Mouse (Mus musculus) retina, postnatal 7 days (tissue): ENCODE results near the gene Hmgcl.

Experiments used
- DNase-seq: peaks from one replicate; pipeline ENCODE4 v3.0.0-alpha.2; 2012; ENCODE audit warnings: low read depth, low spot score

Hmgcl gene

DNA sequence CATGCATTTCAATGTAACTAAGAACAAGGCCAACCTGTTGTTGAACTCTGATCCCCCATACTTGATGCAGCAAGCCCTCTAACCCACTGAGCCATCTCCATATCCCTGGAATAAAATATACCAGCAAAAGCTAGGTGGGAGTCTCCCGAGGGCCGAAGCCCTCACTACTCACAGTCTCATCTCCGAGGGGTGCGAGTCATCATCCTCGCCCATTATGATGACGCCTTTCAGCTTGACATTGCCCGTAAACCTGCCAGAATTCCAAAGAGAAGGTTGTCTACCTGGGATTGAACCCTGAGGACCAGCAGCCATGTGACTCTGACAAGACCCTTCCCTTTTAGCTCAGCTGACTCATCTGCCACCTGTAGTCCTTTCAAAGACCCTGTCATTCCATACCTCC, 39.5 kb downstream of the Hmgcl start:
- DNase-seq: no peak

GRCm38 (mm10) chr4:135986301-135986942, 40.2 kb downstream of the Hmgcl start:
- no peak for DNase-seq

DNA sequence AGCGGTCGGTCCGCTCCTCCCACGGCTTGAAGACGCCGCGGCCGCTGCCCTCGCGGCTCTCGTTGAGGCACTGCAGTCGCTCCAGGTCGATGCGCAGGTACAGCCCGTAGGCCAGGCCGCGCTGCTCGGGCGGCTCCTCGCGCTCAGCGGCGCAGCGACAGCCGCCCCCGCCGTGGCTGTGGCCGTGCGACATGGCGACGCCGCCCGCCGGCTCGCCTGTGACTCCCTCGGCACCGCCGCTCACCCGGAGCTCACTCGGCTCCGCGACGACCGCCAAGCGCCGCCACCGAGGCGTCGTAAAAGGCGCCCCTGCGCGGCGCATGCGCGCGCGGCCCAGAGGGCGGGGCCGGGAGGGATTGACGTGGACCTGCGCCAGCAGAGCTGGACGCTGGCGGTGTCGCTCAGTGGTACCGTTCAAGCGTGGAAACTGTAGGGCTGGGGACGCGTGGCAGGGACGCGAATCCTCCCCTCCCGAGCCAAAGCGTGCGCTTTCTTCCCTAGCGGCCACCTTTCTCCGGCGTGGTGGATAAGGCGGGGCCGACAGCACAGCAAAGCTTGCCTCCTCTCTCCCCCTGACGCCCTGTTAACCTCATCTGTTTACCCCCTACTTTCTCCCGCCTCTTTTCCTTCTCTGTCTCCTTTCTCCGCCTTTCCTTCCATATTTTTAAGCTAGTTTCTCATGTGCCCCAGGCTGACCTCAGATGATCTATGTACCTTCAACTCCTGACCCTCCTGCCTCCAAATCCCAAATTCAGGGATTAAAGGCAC, 40.9 kb downstream of the Hmgcl start, which contains the start of gene Pithd1:
Gene Pithd1, minus strand, starts transcription at position 322 of the 768 bp plus-strand sequence.
- DNase-seq: peak; percentile 90

- no peak for DNase-seq
Measured at GRCm38 (mm10) chr4:135987714-135988113, 41.5 kb downstream of the Hmgcl start.

DNA sequence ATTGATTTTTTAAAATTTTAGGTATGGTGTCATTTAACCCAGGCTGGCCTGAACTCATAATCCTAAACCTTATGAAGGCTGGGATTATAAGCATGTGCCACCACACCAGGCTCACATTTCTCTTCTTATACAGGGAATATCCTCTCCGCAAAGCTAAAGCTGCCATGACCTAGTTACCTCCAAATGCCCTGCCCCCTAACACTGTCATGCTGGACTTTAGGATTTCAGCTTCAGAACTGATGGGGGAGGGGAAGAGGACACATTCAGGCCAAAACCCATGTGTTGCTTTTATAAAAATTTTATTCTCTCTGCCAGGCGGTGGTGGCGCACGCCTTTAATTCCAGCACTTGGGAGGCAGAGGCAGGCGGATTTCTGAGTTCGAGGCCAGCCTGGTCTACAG, 47.7 kb downstream of the Hmgcl start:
- DNase-seq: peak; percentile 61

- DNase-seq: no peak
Measured at GRCm38 (mm10) chr4:135995118-135995517, 48.9 kb downstream of the Hmgcl start.

DNA sequence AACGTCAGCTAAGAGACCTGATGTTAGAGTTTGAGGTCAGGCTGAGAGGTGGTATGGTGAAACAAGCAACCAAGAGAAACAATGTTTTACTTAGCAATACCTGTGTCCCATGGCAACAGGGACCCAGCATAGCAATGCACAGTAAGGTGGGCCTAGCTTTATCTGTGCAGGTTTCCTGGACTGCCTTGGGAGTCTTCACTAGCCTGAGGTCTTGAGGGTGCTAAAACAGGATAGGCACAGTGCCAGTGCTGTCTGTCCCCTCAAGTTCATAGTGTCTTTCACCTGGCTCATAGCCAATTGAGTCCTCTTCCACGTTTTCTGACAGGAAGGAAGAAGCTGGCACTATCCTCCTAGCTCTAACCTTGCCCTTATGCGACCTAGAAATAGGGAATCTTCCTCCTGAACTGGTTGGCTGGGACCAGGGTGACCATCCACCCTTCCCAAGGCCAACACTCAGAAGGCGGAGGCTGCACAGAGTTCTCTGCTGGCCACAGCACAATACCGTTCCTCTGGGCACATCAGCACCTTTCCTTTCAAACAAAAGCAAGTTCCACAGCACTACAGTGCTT, 57.9 kb downstream of the Hmgcl start:
- no peak for DNase-seq

GRCm38 (mm10) chr4:136004921-136005320, 58.7 kb downstream of the Hmgcl start:
- no peak for DNase-seq

DNA sequence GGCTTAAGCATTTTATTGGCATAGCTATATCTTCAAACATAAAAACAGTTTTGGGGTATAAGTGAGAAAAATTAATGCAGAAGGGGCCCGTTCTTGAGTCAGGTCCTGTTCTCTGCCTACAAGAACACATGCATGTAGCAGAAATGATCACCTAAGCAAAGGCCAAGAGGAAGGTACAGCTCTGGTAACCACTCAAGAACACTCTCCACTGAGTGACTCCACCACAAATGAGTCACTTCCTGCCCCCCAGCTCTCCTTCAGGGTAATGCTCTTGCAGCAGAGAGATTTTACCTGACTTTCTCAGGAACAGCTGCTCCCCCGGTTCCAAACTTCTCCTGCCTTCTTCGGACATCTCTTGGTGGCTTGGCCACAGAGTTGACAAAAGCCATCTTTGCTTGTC, 60.6 kb downstream of the Hmgcl start:
- DNase-seq: no peak

GRCm38 (mm10) chr4:136008782-136009447, 62.7 kb downstream of the Hmgcl start:
- DNase-seq: no peak

DNA sequence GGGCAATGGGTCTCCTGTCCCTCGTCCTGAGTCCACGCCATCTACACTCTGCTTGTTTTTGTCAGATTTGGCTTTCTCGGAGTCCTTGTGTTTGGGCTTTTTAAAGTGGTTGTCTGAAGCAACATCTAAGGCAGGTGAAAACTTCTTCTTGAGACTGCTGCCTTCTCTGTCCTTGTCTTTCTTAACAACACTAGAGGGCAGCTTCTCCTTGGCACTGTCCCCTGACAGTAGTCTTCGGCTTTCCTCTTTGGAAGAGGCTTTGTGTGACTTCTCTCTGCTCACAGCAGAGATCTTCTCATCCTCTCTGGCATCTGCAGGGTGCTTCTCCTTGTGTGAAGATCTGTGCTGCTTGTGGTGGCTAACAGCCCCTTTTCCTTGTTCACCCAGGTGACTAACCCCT, 64.3 kb downstream of the Hmgcl start:
- no peak for DNase-seq
